Mouse (Mus musculus): Measurements from ENCODE around the gene Dnajc3. TPM values are rescaled to one million over a fixed set of nuclear protein-coding genes. Genes with fewer than 3 reads are reported as not detected.
A peak's percentile ranks its signal among the peaks of the same experiment; 100 is the strongest.

Dnajc3 gene
- total and polyA plus RNA-seq, 3 experiments: 29.0 to 40.6 (median 31.6) TPM

DNA sequence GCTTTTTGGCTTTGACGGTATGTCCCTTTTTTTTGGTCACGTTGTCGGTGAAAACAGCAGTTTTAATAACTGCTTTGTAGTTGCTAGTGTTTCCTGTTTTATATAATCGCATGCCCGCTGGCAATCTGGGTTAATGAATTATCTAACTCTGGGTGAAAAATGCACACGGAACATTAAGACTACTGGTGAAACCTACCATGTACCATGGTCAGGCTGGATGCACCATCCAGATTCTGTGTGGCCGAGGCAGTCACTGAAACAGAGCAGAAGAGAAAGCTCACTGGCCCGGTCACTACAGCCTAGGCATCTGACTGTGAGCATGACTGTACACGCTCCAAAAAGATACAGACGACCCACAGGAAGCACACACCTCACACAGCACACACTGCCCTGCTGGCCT, 42.1 kb upstream of the Dnajc3 start:
- Histone ChIP-seq H3K4me2 (ENCODE audit: insufficient read depth, low read depth, poor library complexity, severe bottlenecking) (no peak overlapping the region), H3K27ac (ENCODE audit: insufficient read depth, low read depth) (no peak overlapping the region), H3K9me3 (replicated peaks; ENCODE audit: low read length) (peaks cover under 1% of the 10 kb centered on the region), H3K36me3 (replicated peaks in 1 of 2; ENCODE audit: control insufficient read depth in 1 of 2, insufficient read depth in 1 of 2, low read length in 1 of 2) (no peaks in the 10 kb centered on the region), H3K9ac (ENCODE audit: insufficient read depth, low read depth) (no peak overlapping the region), H3K27me3 (replicated peaks) (no peaks in the 10 kb centered on the region), H3K79me2 (replicated peaks; ENCODE audit: control insufficient read depth, extremely low read depth, insufficient read depth, poor library complexity, severe bottlenecking) (no peaks in the 10 kb centered on the region), H3K4me3 (replicated peaks in 1 of 3; ENCODE audit: low read depth in 2 of 3, low read length in 2 of 3, poor library complexity in 1 of 3) (no peak overlapping the region), H3K4me1 (ENCODE audit: control insufficient read depth in 1 of 2, insufficient read depth in 2 of 2) (peaks cover 3 to 15% of the 10 kb centered on the region in 2 experiments)
- TF ChIP-seq JUND (conservative IDR thresholded peaks at IDR 0.05; ENCODE audit: low read depth, low read length) (no peak), CTCF (conservative IDR thresholded peaks at IDR 0.05 in 1 of 2, IDR thresholded peaks at IDR 0.05 in 1 of 2; ENCODE audit: low read depth in 2 of 2, low read length in 2 of 2) (no peak)
- in situ Hi-C loops (cut with MboI; ENCODE audit: low pct_ligation_motif_present, low pct_unique_long_range_greater_than_20kb, low sequenced_read_pairs) (no loop called here), dilution Hi-C loops (cut with MboI; ENCODE audit: extremely low pct_ligation_motif_present, extremely low pct_unique_long_range_greater_than_20kb, low sequenced_read_pairs) (no loop called here)
- no peak for DNase-seq (ENCODE audit: extremely low read depth)

DNA sequence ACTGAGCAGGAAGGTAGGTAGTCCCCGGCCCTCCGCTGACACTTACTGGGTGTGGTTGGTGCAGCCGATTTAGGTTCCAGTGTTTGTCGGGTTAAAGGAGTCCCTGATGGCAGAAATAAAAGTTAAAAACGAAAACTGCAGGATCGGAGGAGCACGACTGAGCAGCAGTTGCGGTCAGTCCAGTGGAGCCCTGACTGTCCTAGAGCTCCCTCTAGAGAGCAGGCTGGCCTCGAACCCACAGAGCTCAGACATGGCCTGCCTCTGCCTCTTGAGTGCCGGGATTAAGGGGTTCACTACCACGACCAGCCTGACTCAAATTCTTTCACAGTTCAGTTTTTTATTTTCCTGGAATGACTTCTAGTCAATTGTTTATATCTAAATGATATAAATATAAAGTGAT, 37.8 kb upstream of the Dnajc3 start:
- TF ChIP-seq RCOR1 (conservative IDR thresholded peaks at IDR 0.05; ENCODE audit: low read depth, low read length) (no peak), SIN3A (IDR thresholded peaks at IDR 0.05; ENCODE audit: low read length) (no peak), UBTF (IDR thresholded peaks at IDR 0.05; ENCODE audit: low read depth, low read length) (no peak), ETS1 (conservative IDR thresholded peaks at IDR 0.05; ENCODE audit: low read depth, low read length) (no peak), CHD1 (IDR thresholded peaks at IDR 0.05; ENCODE audit: low read depth, low read length) (no peak), GABPA (IDR thresholded peaks at IDR 0.05; ENCODE audit: insufficient replicate concordance, low read depth, low read length) (no peak), SMC3 (IDR thresholded peaks at IDR 0.05; ENCODE audit: low read depth, low read length) (peak; percentile 46), POLR2A (IDR thresholded peaks at IDR 0.05; ENCODE audit: low read depth, low read length) (no peak), RAD21 (IDR thresholded peaks at IDR 0.05; ENCODE audit: low read depth, low read length) (peak; percentile 51), MAX (IDR thresholded peaks at IDR 0.05; ENCODE audit: low read length) (no peak), CTCF (conservative IDR thresholded peaks at IDR 0.05 in 1 of 2, IDR thresholded peaks at IDR 0.05 in 1 of 2; ENCODE audit: low read depth in 2 of 2, low read length in 2 of 2) (peak in 1 of 2 experiments; percentile 59; a peak in 2 of 4 replicates)
- H3K36me3 ChIP-seq (replicated peaks in 1 of 2; ENCODE audit: control insufficient read depth in 1 of 2, insufficient read depth in 1 of 2, low read length in 1 of 2): no peaks in the 10 kb centered on the region

DNA sequence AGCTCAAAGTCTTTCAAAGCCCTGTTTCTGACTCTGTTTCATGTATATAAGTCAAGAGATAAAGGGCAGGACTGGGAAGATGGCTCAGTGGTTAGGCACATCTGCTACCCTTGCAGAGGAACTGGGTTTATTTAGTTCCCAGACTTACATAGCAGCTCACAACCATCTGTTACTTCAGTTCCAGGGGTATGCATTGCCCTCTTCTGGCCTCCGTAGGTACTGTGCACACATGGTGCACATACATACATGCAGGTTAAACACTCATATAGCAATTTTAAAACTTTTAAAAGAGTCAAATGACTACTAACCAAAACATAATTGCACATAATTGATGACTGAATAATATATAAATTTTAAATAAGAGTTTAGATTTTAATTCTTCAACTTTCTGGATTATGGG, 36.9 kb upstream of the Dnajc3 start:
- no peak overlapping the region for H3K27ac ChIP-seq (ENCODE audit: insufficient read depth, low read depth)
- no peak overlapping the region for H3K9ac ChIP-seq (ENCODE audit: insufficient read depth, low read depth)
- DNase-seq (ENCODE audit: extremely low read depth): no peak
- no peak overlapping the region for H3K4me3 ChIP-seq (replicated peaks in 1 of 3; ENCODE audit: low read depth in 2 of 3, low read length in 2 of 3, poor library complexity in 1 of 3)
- dilution Hi-C loops (cut with MboI; ENCODE audit: extremely low pct_ligation_motif_present, extremely low pct_unique_long_range_greater_than_20kb, low sequenced_read_pairs) (no loop called here), in situ Hi-C loops (cut with MboI; ENCODE audit: low pct_ligation_motif_present, low pct_unique_long_range_greater_than_20kb, low sequenced_read_pairs) (no loop called here)
- no peaks in the 10 kb centered on the region for H3K36me3 ChIP-seq (replicated peaks in 1 of 2; ENCODE audit: control insufficient read depth in 1 of 2, insufficient read depth in 1 of 2, low read length in 1 of 2)
- peaks cover 6% of the 10 kb centered on the region for H3K9me3 ChIP-seq (replicated peaks; ENCODE audit: low read length)
- TF ChIP-seq MAZ (IDR thresholded peaks at IDR 0.05; ENCODE audit: low read depth, low read length): no peak
- TF ChIP-seq SMC3 (IDR thresholded peaks at IDR 0.05; ENCODE audit: low read depth, low read length): peak; percentile 9; the same call in 1 of the 2 replicates
- TF ChIP-seq CTCF (conservative IDR thresholded peaks at IDR 0.05 in 1 of 2, IDR thresholded peaks at IDR 0.05 in 1 of 2; ENCODE audit: low read depth in 2 of 2, low read length in 2 of 2): peak in 1 of 2 experiments; percentile 32; a peak in 2 of 4 replicates
- peaks cover 3 to 15% of the 10 kb centered on the region in 2 experiments for H3K4me1 ChIP-seq (ENCODE audit: control insufficient read depth in 1 of 2, insufficient read depth in 2 of 2)
- no peaks in the 10 kb centered on the region for H3K79me2 ChIP-seq (replicated peaks; ENCODE audit: control insufficient read depth, extremely low read depth, insufficient read depth, poor library complexity, severe bottlenecking)
- no peaks in the 10 kb centered on the region for H3K27me3 ChIP-seq (replicated peaks)
- no peak overlapping the region for H3K4me2 ChIP-seq (ENCODE audit: insufficient read depth, low read depth, poor library complexity, severe bottlenecking)

More for the DNA sequence above, 37.8 kb upstream of the Dnajc3 start:
- no peak overlapping the region for H3K9ac ChIP-seq (ENCODE audit: insufficient read depth, low read depth)
- dilution Hi-C loops (cut with MboI; ENCODE audit: extremely low pct_ligation_motif_present, extremely low pct_unique_long_range_greater_than_20kb, low sequenced_read_pairs): no loop called here
- no peaks in the 10 kb centered on the region for H3K27me3 ChIP-seq (replicated peaks)
- in situ Hi-C loops (cut with MboI; ENCODE audit: low pct_ligation_motif_present, low pct_unique_long_range_greater_than_20kb, low sequenced_read_pairs): no loop called here
- H3K4me2 ChIP-seq (ENCODE audit: insufficient read depth, low read depth, poor library complexity, severe bottlenecking): no peak overlapping the region
- no peak for DNase-seq (ENCODE audit: extremely low read depth)
- H3K79me2 ChIP-seq (replicated peaks; ENCODE audit: control insufficient read depth, extremely low read depth, insufficient read depth, poor library complexity, severe bottlenecking): no peaks in the 10 kb centered on the region
- no peak overlapping the region for H3K4me3 ChIP-seq (replicated peaks in 1 of 3; ENCODE audit: low read depth in 2 of 3, low read length in 2 of 3, poor library complexity in 1 of 3)
- no peak overlapping the region for H3K27ac ChIP-seq (ENCODE audit: insufficient read depth, low read depth)
- peaks cover 3 to 15% of the 10 kb centered on the region in 2 experiments for H3K4me1 ChIP-seq (ENCODE audit: control insufficient read depth in 1 of 2, insufficient read depth in 2 of 2)
- H3K9me3 ChIP-seq (replicated peaks; ENCODE audit: low read length): peaks cover 6% of the 10 kb centered on the region
